Mouse (Mus musculus) embryonic fibroblast, embryonic 13.5 days (primary cell): ENCODE data around the gene Ncor2.
"Not testable (repeated sequence)": the region's sequence is repeated elsewhere in the genome, so short reads cannot be mapped to it uniquely, and the experiment has no call there.

Experiments
- CTCF ChIP-seq: IDR thresholded peaks from 2 replicates; pipeline ENCODE4 v1.5.1; 2011; ENCODE audit warnings: mild to moderate bottlenecking, control low read depth, low read length, moderate library complexity, borderline replicate concordance; ENCODE audit not compliant: insufficient read depth
- POLR2A ChIP-seq: IDR thresholded peaks from 2 replicates; pipeline ENCODE4 v1.6.1; 2011; ENCODE audit warnings: low read depth, mild to moderate bottlenecking, control low read depth, low read length, moderate library complexity

GRCm38 (mm10) chr5:125197325-125197724 lies 18.3 kb upstream of the Ncor2 start:
- not testable (repeated sequence) for TF ChIP-seq CTCF, POLR2A
